17 mouse cellular contexts compared by ENCODE assay signal in genomic region chr12:54993246-54994067, GRCm38 (mm10). TPM values are rescaled to one million over a fixed set of nuclear protein-coding genes. Genes with fewer than 3 reads are reported as not detected.
DNase-seq lines count a peak whose midpoint lies in the region; ATAC-seq and TF ChIP-seq lines count a peak whose summit lies in the region.
"Had no signal": no experiment of that assay in that cellular context is flagged by ENCODE, and none has a peak within 500 bp of the region (broad histone marks: within the 10 kb centered on the region; RNA-seq: fewer than 3 reads in every experiment).

No protein-coding gene starts in this region.

- no peaks in the 10 kb centered on the region; the same call in 1 of the 2 replicates for H3K4me1 ChIP-seq in heart, embryonic 11.5 days (ENCODE audit: control insufficient read depth, insufficient read depth, low read length)
- 0 out of 2 replicates have a peak, but pooled peaks cover 2% of the 10 kb centered on the region for H3K4me1 ChIP-seq in heart, adult 2 months (ENCODE audit: control insufficient read depth, insufficient read depth, low read length)
- H3K4me1 ChIP-seq in testis, adult 2 months (ENCODE audit: control insufficient read depth, insufficient read depth, low read length), result peaks cover 5% of the 10 kb centered on the region
- H3K4me1 ChIP-seq in liver, embryonic 13.5 days (replicated peaks), result peaks cover 16% of the 10 kb centered on the region
- no peaks in the 10 kb centered on the region for H3K4me1 ChIP-seq in forebrain, postnatal 0 days (ENCODE audit: insufficient read depth)
- H3K4me1 ChIP-seq: hindbrain, embryonic 13.5 days had no signal

- 0 out of 2 replicates have a peak overlapping the region, but pooled peaks have one; percentile 34 for H3K9ac ChIP-seq in heart, embryonic 11.5 days (ENCODE audit: low read depth, low read length)
- no peak overlapping the region for H3K9ac ChIP-seq in heart, adult 2 months (ENCODE audit: low read depth, low read length)
- H3K9ac ChIP-seq in liver, embryonic 13.5 days, result no peak overlapping the region
- no peak overlapping the region for H3K9ac ChIP-seq in forebrain, postnatal 0 days
- H3K9ac ChIP-seq: hindbrain, embryonic 13.5 days had no signal

- TF ChIP-seq EP300 in heart, adult 2 months (IDR thresholded peaks at IDR 0.05; ENCODE audit: insufficient read depth, low read depth, low read length), result no peak

- H3K79me2 ChIP-seq in heart, adult 2 months (replicated peaks; ENCODE audit: control insufficient read depth, insufficient read depth, low read length), result no peaks in the 10 kb centered on the region

- H3K4me3 ChIP-seq in heart, embryonic 11.5 days (ENCODE audit: low read depth, low read length), result no peak overlapping the region
- H3K4me3 ChIP-seq in heart, adult 2 months, result no peak overlapping the region
- peak overlapping the region; percentile 78 for H3K4me3 ChIP-seq in testis, adult 2 months (ENCODE audit: control insufficient read depth, low read depth, low read length)
- H3K4me3 ChIP-seq in liver, embryonic 13.5 days (replicated peaks), result peak overlapping the region; percentile 11; the same call in 1 of the 2 replicates
- H3K4me3 ChIP-seq in forebrain, postnatal 0 days (ENCODE audit: low read depth, low read length), result no peak overlapping the region
- H3K4me3 ChIP-seq: hindbrain, embryonic 13.5 days; myocyte had no signal

- H3K36me3 ChIP-seq in heart, embryonic 11.5 days (ENCODE audit: control insufficient read depth, insufficient read depth, low read length), result no peaks in the 10 kb centered on the region
- no peaks in the 10 kb centered on the region for H3K36me3 ChIP-seq in heart, adult 2 months (ENCODE audit: control insufficient read depth, insufficient read depth, low read length)
- H3K36me3 ChIP-seq in testis, adult 2 months (ENCODE audit: control insufficient read depth, insufficient read depth, low read length), result no peaks in the 10 kb centered on the region
- H3K36me3 ChIP-seq in liver, embryonic 13.5 days, result no peaks in the 10 kb centered on the region
- H3K36me3 ChIP-seq in splenic B cell, adult 2 months (ENCODE audit: control insufficient read depth, insufficient read depth, low read length, poor library complexity, severe bottlenecking), result no peaks in the 10 kb centered on the region
- H3K36me3 ChIP-seq in forebrain, postnatal 0 days (ENCODE audit: insufficient read depth), result no peaks in the 10 kb centered on the region
- H3K36me3 ChIP-seq: hindbrain, embryonic 13.5 days had no signal

- H3K4me2 ChIP-seq in heart, embryonic 11.5 days, result no peak overlapping the region
- peak overlapping the region; percentile 25 for H3K4me2 ChIP-seq in liver, embryonic 13.5 days
- H3K4me2 ChIP-seq in forebrain, postnatal 0 days (ENCODE audit: low read depth), result no peak overlapping the region
- H3K4me2 ChIP-seq: hindbrain, embryonic 13.5 days had no signal

- no peak for TF ChIP-seq POLR2A in heart, adult 2 months (IDR thresholded peaks at IDR 0.05; ENCODE audit: insufficient read depth, low read depth, low read length)
- no peak for TF ChIP-seq POLR2A in testis, adult 2 months (IDR thresholded peaks at IDR 0.05; ENCODE audit: control insufficient read depth, low read depth, low read length)

- H3K27ac ChIP-seq in heart, embryonic 11.5 days (ENCODE audit: low read depth, low read length), result no peak overlapping the region
- H3K27ac ChIP-seq in heart, adult 2 months, result no peak overlapping the region
- H3K27ac ChIP-seq in testis, adult 2 months (ENCODE audit: control insufficient read depth, insufficient read depth, low read depth, low read length), result peak overlapping the region; percentile 57
- H3K27ac ChIP-seq in liver, embryonic 13.5 days, result no peak overlapping the region
- H3K27ac ChIP-seq in forebrain, postnatal 0 days (ENCODE audit: low read depth, low read length), result no peak overlapping the region
- H3K27ac ChIP-seq: hindbrain, embryonic 13.5 days had no signal

- DNase-seq in heart, adult 2 months, result no peak
- DNase-seq in testis, postnatal 14 days (ENCODE audit: low spot score), result no peak
- DNase-seq in liver, embryonic 13.5 days, result no peak
- DNase-seq in splenic B cell, adult 2 months (ENCODE audit: low read depth, low spot score), result peak; percentile 68
- no peak for DNase-seq in forebrain, postnatal 0 days
- no peak for DNase-seq in cerebellum, postnatal 14 days
- DNase-seq: gastrocnemius, postnatal 36 days; kidney, adult 9 months; layer of hippocampus, adult 9-11 months; lung, postnatal 4 days had no signal

- intact Hi-C loops in heart, adult 2 months (cut with DNase I), result no loop called here

- H3K27me3 ChIP-seq in heart, embryonic 11.5 days (ENCODE audit: control insufficient read depth, insufficient read depth, low read length), result no peaks in the 10 kb centered on the region
- H3K27me3 ChIP-seq in heart, adult 2 months (ENCODE audit: control insufficient read depth, insufficient read depth, low read length), result no peaks in the 10 kb centered on the region
- H3K27me3 ChIP-seq in testis, adult 2 months (ENCODE audit: control insufficient read depth, insufficient read depth, low read length), result no peaks in the 10 kb centered on the region
- H3K27me3 ChIP-seq in liver, embryonic 13.5 days, result no peaks in the 10 kb centered on the region
- H3K27me3 ChIP-seq in splenic B cell, adult 2 months (ENCODE audit: control insufficient read depth, insufficient read depth, low read length, poor library complexity, severe bottlenecking), result no peaks in the 10 kb centered on the region
- no peaks in the 10 kb centered on the region for H3K27me3 ChIP-seq in forebrain, postnatal 0 days (ENCODE audit: insufficient read depth, low read length)
- H3K27me3 ChIP-seq: hindbrain, embryonic 13.5 days had no signal

- no peak for TF ChIP-seq CTCF in heart, adult 2 months (IDR thresholded peaks at IDR 0.05)
- TF ChIP-seq CTCF in testis, adult 2 months (IDR thresholded peaks at IDR 0.05; ENCODE audit: control insufficient read depth, insufficient read depth, insufficient replicate concordance, low read depth, low read length), result no peak
- no peak for TF ChIP-seq CTCF in forebrain, postnatal 0 days (IDR thresholded peaks at IDR 0.05; ENCODE audit: low read depth)

- no peak for ATAC-seq in heart, embryonic 11.5 days (replicated peaks; ENCODE audit: insufficient number of reproducible peaks, low FRiP score, low TSS enrichment)
- peak; percentile 29; the same call in 1 of the 2 replicates for ATAC-seq in liver, embryonic 13.5 days (ENCODE audit: low read depth)
- ATAC-seq in forebrain, postnatal 0 days, result no peak
- ATAC-seq: CD4-positive, CD25-positive, alpha-beta regulatory T cell, adult 4 months had no signal

- WGBS in heart, embryonic 11.5 days (ENCODE audit: insufficient replicate concordance), result 48% methylated on average over 16 of the region's 16 CpGs
- 57% methylated on average over 16 of the region's 16 CpGs for WGBS in heart, adult 2 months
- 31% methylated on average over 16 of the region's 16 CpGs for WGBS in liver, embryonic 13.5 days (ENCODE audit: insufficient replicate concordance)
- 78% methylated on average over 16 of the region's 16 CpGs for WGBS in forebrain, postnatal 0 days

- H3K9me3 ChIP-seq in heart, embryonic 11.5 days (replicated peaks; ENCODE audit: control insufficient read depth, low read length), result no peaks in the 10 kb centered on the region
- H3K9me3 ChIP-seq in liver, embryonic 13.5 days (replicated peaks), result no peaks in the 10 kb centered on the region
- no peaks in the 10 kb centered on the region for H3K9me3 ChIP-seq in forebrain, postnatal 0 days (ENCODE audit: low read length)
- H3K9me3 ChIP-seq: hindbrain, embryonic 13.5 days had no signal

RNA-seq across cellular contexts. Expression of gene Gm20403, which starts 7.1 kb away (rescaled TPM):
- polyA plus RNA-seq in heart, embryonic 11.5 days (2014; fragmentation: Nextera tagmentation; extraction: Ambion mirVana), result not detected in 2 replicates
- total RNA-seq in heart, adult 2 months (2021), result not detected
- polyA plus RNA-seq in heart, adult 2 months (2012; rRNA removed), result not detected in 2 replicates
- not detected in 2 replicates for polyA plus RNA-seq in testis, adult 2 months (2012; rRNA removed)
- polyA plus RNA-seq in liver, embryonic 13.5 days (2015; fragmentation: Nextera tagmentation; extraction: Ambion mirVana), result not detected in 2 replicates
- not detected in 2 replicates for total RNA-seq in forebrain, postnatal 0 days (2014; rRNA removed)
- not detected in 2 replicates for polyA plus RNA-seq in forebrain, postnatal 0 days (2015; fragmentation: Nextera tagmentation; extraction: Ambion mirVana)
- total RNA-seq: gastrocnemius, postnatal 36 days; left cerebral cortex, postnatal 36 days had no signal
- polyA plus RNA-seq: CD4-positive, CD25-positive, alpha-beta regulatory T cell, adult 4 months; cortical plate, adult 2 months; hindbrain, embryonic 13.5 days had no signal

RNA-seq across cellular contexts. Expression of gene Baz1a, which starts 20.7 kb away (rescaled TPM):
- polyA plus RNA-seq in heart, embryonic 11.5 days (2014; fragmentation: Nextera tagmentation; extraction: Ambion mirVana), result 11.4 and 18.6 TPM in 2 replicates
- 1 to 10 TPM; 7.0 to 7.8 TPM for total RNA-seq in heart, adult 2 months (2021)
- 1.4 and 3.9 TPM in 2 replicates for polyA plus RNA-seq in heart, adult 2 months (2012; rRNA removed)
- 50.0 and 51.8 TPM in 2 replicates for polyA plus RNA-seq in testis, adult 2 months (2012; rRNA removed)
- 32.3 and 38.0 TPM in 2 replicates for polyA plus RNA-seq in liver, embryonic 13.5 days (2015; fragmentation: Nextera tagmentation; extraction: Ambion mirVana)
- total RNA-seq in forebrain, postnatal 0 days (2014; rRNA removed), result 3.3 and 5.5 TPM in 2 replicates
- 3.4 and 4.3 TPM in 2 replicates for polyA plus RNA-seq in forebrain, postnatal 0 days (2015; fragmentation: Nextera tagmentation; extraction: Ambion mirVana)

Comparison
In these comparisons a context has a peak if more than half of its experiments do, and no peak if none do; other contexts are left out.
1. H3K4me3 ChIP-seq: peak in testis, adult 2 months (single experiment) and liver, embryonic 13.5 days (single experiment); none in heart, embryonic 11.5 days (single experiment), heart, adult 2 months (single experiment) and forebrain, postnatal 0 days (single experiment).